ENCODE assay signal across 9 mouse cellular contexts in the genomic region with DNA sequence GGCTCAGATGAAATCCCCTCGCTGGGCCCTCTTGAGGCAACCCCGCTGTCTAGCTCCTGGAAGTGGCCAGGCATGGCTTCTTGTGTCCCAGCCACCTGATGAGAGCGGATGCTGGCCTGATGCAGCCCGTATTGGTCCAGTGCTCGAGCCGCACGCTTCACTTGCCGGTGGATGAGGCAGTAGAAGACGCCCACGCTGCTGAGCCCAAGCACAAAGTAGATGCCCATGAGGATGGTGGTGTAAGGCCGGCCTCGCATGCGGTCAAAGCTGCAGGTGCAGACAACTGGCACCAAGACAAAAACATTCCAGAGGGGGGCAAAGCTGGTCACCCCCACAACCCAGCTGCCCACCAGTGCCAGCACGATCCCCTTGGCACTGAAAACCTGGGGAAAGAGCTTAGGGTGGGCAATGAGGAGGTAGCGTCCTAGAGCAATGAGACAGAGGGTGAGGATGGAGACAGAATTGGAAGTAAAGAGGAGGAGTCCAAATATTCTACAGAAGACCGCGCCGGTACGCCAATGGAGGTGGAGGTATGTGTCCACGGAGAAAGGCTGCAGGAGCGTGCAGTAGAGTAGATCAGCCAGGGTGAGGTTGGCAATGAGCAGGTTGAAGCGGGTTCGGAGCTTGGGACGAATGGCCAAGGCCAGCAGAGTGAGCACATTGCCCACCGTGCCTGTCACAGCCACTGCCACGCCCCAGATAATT. TPM values are rescaled to one million over a fixed set of nuclear protein-coding genes. Genes with fewer than 3 reads are reported as not detected.
DNase-seq lines count a peak whose midpoint lies in the region; ATAC-seq and TF ChIP-seq lines count a peak whose summit lies in the region.
"Had no signal": no experiment of that assay in that cellular context is flagged by ENCODE, and none has a peak within 500 bp of the region (broad histone marks: within the 10 kb centered on the region; RNA-seq: fewer than 3 reads in every experiment).

No protein-coding gene starts in this region.

- DNase-seq in heart, postnatal 36 days, result no peak
- DNase-seq in forebrain, embryonic 14.5 days (ENCODE audit: low spot score), result no peak
- no peak for DNase-seq in thymus, postnatal 36 days
- no peak for DNase-seq in frontal cortex, postnatal 10 days (ENCODE audit: low spot score in 2 of 2)
- DNase-seq: layer of hippocampus, postnatal 36 days had no signal

- H3K27me3 ChIP-seq in heart, embryonic 12.5 days (replicated peaks), result peaks cover 9% of the 10 kb centered on the region
- H3K27me3 ChIP-seq in E14TG2a.4 (ENCODE audit: insufficient read depth, low read length), result peaks cover 60% of the 10 kb centered on the region
- H3K27me3 ChIP-seq in forebrain, embryonic 14.5 days (replicated peaks; ENCODE audit: control insufficient read depth, insufficient read depth, low read length), result no peaks in the 10 kb centered on the region
- H3K27me3 ChIP-seq in liver, embryonic 15.5 days, result peaks cover 48% of the 10 kb centered on the region

- 54% methylated on average over 26 of the region's 26 CpGs for WGBS in heart, embryonic 12.5 days
- WGBS in forebrain, embryonic 14.5 days, result 67% methylated on average over 26 of the region's 26 CpGs
- WGBS in liver, embryonic 15.5 days (ENCODE audit: insufficient replicate concordance), result 62% methylated on average over 26 of the region's 26 CpGs

- no peak for ATAC-seq in heart, embryonic 12.5 days (ENCODE audit: insufficient number of reproducible peaks, low FRiP score)
- no peak for ATAC-seq in forebrain, embryonic 14.5 days
- no peak for ATAC-seq in liver, embryonic 15.5 days (ENCODE audit: insufficient read depth)
- no peak for ATAC-seq in activated CD4-positive, CD25-positive, alpha-beta regulatory T cell, adult 4 months

- H3K36me3 ChIP-seq in heart, embryonic 12.5 days, result no peaks in the 10 kb centered on the region
- H3K36me3 ChIP-seq in E14TG2a.4 (ENCODE audit: insufficient read depth, low read length), result no peaks in the 10 kb centered on the region
- H3K36me3 ChIP-seq in forebrain, embryonic 14.5 days (ENCODE audit: control insufficient read depth, insufficient read depth, low read length), result no peaks in the 10 kb centered on the region
- no peaks in the 10 kb centered on the region for H3K36me3 ChIP-seq in liver, embryonic 15.5 days (replicated peaks)

- peak overlapping the region; percentile 26; the same call in 1 of the 2 replicates for H3K9ac ChIP-seq in heart, embryonic 12.5 days
- peak overlapping the region; percentile 41; the same call in 1 of the 2 replicates for H3K9ac ChIP-seq in forebrain, embryonic 14.5 days (ENCODE audit: low read length)
- no peak overlapping the region for H3K9ac ChIP-seq in liver, embryonic 15.5 days

- H3K9me3 ChIP-seq in heart, embryonic 12.5 days (replicated peaks), result no peaks in the 10 kb centered on the region
- no peaks in the 10 kb centered on the region for H3K9me3 ChIP-seq in E14TG2a.4 (ENCODE audit: low read length)
- H3K9me3 ChIP-seq in forebrain, embryonic 14.5 days (replicated peaks; ENCODE audit: control insufficient read depth, low read length), result no peaks in the 10 kb centered on the region
- no peaks in the 10 kb centered on the region for H3K9me3 ChIP-seq in liver, embryonic 15.5 days (replicated peaks)

- H3K4me1 ChIP-seq in heart, embryonic 12.5 days (replicated peaks), result peaks cover 40% of the 10 kb centered on the region
- H3K4me1 ChIP-seq in E14TG2a.4 (replicated peaks; ENCODE audit: low read depth, low read length), result peaks cover 56% of the 10 kb centered on the region
- H3K4me1 ChIP-seq in forebrain, embryonic 14.5 days (ENCODE audit: control insufficient read depth, insufficient read depth, low read length), result peaks cover 14% of the 10 kb centered on the region
- H3K4me1 ChIP-seq in liver, embryonic 15.5 days (replicated peaks), result peaks cover 58% of the 10 kb centered on the region

- no peak overlapping the region for H3K27ac ChIP-seq in heart, embryonic 12.5 days (ENCODE audit: poor library complexity, severe bottlenecking)
- no peak overlapping the region for H3K27ac ChIP-seq in forebrain, embryonic 14.5 days (ENCODE audit: low read depth, low read length)
- no peak overlapping the region for H3K27ac ChIP-seq in liver, embryonic 15.5 days (replicated peaks)

- H3K4me3 ChIP-seq in heart, embryonic 12.5 days, result peak overlapping the region; percentile 7
- H3K4me3 ChIP-seq in E14TG2a.4 (replicated peaks; ENCODE audit: low read length), result peak overlapping the region; percentile 68
- no peak overlapping the region for H3K4me3 ChIP-seq in forebrain, embryonic 14.5 days (ENCODE audit: low read depth, low read length)
- H3K4me3 ChIP-seq in liver, embryonic 15.5 days (replicated peaks), result peak overlapping the region; percentile 30

- intact Hi-C loops in heart, postnatal 36 days (cut with DNase I), result loop anchor here (5.0 kb wide), 1 partner anchor 102 kb away; no protein-coding TSS in a partner anchor

- TF ChIP-seq CTCF in E14TG2a.4 (conservative IDR thresholded peaks at IDR 0.05; ENCODE audit: low read length), result no peak

- peak overlapping the region; percentile 54 for H3K4me2 ChIP-seq in heart, embryonic 12.5 days
- 0 out of 2 replicates have a peak overlapping the region, but pooled peaks have one; percentile 5 for H3K4me2 ChIP-seq in forebrain, embryonic 14.5 days (ENCODE audit: low read length)
- peak overlapping the region; percentile 49 for H3K4me2 ChIP-seq in liver, embryonic 15.5 days

RNA-seq across cellular contexts. Expression of a gene that starts 1.4 kb away (rescaled TPM):
- 0.17 and 0.29 TPM in 2 replicates for polyA plus RNA-seq in heart, embryonic 12.5 days (2016; fragmentation: Nextera tagmentation; extraction: Ambion mirVana)
- not detected for total RNA-seq in heart, postnatal 36 days (2021)
- polyA plus RNA-seq in forebrain, embryonic 14.5 days (2014; fragmentation: Nextera tagmentation; extraction: Ambion mirVana), result 0.39 and 0.47 TPM in 2 replicates
- 0.86 and 1.0 TPM in 2 replicates for polyA plus RNA-seq in liver, embryonic 15.5 days (2015; fragmentation: Nextera tagmentation; extraction: Ambion mirVana)
- polyA plus RNA-seq in activated CD4-positive, CD25-positive, alpha-beta regulatory T cell, adult 4 months (2017; shearing (Covaris generic)), result not detected

RNA-seq across cellular contexts. Expression of a gene that starts 30.9 kb away (rescaled TPM):
- 9.2 and 10.3 TPM in 2 replicates for polyA plus RNA-seq in heart, embryonic 12.5 days (2016; fragmentation: Nextera tagmentation; extraction: Ambion mirVana)
- total RNA-seq in heart, postnatal 36 days (2021), result 10 to 100 TPM; 12.9 to 13.0 TPM
- 11.7 and 13.9 TPM in 2 replicates for polyA plus RNA-seq in forebrain, embryonic 14.5 days (2014; fragmentation: Nextera tagmentation; extraction: Ambion mirVana)
- polyA plus RNA-seq in liver, embryonic 15.5 days (2015; fragmentation: Nextera tagmentation; extraction: Ambion mirVana), result 6.0 and 6.6 TPM in 2 replicates
- not detected for polyA plus RNA-seq in activated CD4-positive, CD25-positive, alpha-beta regulatory T cell, adult 4 months (2017; shearing (Covaris generic))

RNA-seq across cellular contexts. Expression of a gene that starts 36.5 kb away (rescaled TPM):
- polyA plus RNA-seq in heart, embryonic 12.5 days (2016; fragmentation: Nextera tagmentation; extraction: Ambion mirVana), result 166 TPM in 2 replicates
- 10 to 100 TPM; 56.6 to 56.9 TPM for total RNA-seq in heart, postnatal 36 days (2021)
- 261 and 271 TPM in 2 replicates for polyA plus RNA-seq in forebrain, embryonic 14.5 days (2014; fragmentation: Nextera tagmentation; extraction: Ambion mirVana)
- polyA plus RNA-seq in liver, embryonic 15.5 days (2015; fragmentation: Nextera tagmentation; extraction: Ambion mirVana), result 196 and 203 TPM in 2 replicates
- polyA plus RNA-seq in activated CD4-positive, CD25-positive, alpha-beta regulatory T cell, adult 4 months (2017; shearing (Covaris generic)), result 100 to 1,000 TPM; 231 to 266 TPM

RNA-seq across cellular contexts. Expression of a gene that starts 50.8 kb away (rescaled TPM):
- 12.1 and 12.4 TPM in 2 replicates for polyA plus RNA-seq in heart, embryonic 12.5 days (2016; fragmentation: Nextera tagmentation; extraction: Ambion mirVana)
- under 1 TPM; 0.67 to 0.73 TPM for total RNA-seq in heart, postnatal 36 days (2021)
- 0.42 and 1.1 TPM in 2 replicates for polyA plus RNA-seq in forebrain, embryonic 14.5 days (2014; fragmentation: Nextera tagmentation; extraction: Ambion mirVana)
- polyA plus RNA-seq in liver, embryonic 15.5 days (2015; fragmentation: Nextera tagmentation; extraction: Ambion mirVana), result 207 and 217 TPM in 2 replicates
- 1 to 10 TPM; 1.2 TPM for polyA plus RNA-seq in activated CD4-positive, CD25-positive, alpha-beta regulatory T cell, adult 4 months (2017; shearing (Covaris generic))

RNA-seq across cellular contexts. Expression of a gene that starts 57.5 kb away (rescaled TPM):
- 111 and 115 TPM in 2 replicates for polyA plus RNA-seq in heart, embryonic 12.5 days (2016; fragmentation: Nextera tagmentation; extraction: Ambion mirVana)
- 10 to 100 TPM; 46.1 to 47.1 TPM for total RNA-seq in heart, postnatal 36 days (2021)
- polyA plus RNA-seq in forebrain, embryonic 14.5 days (2014; fragmentation: Nextera tagmentation; extraction: Ambion mirVana), result 5.3 and 7.7 TPM in 2 replicates
- 15.9 and 19.1 TPM in 2 replicates for polyA plus RNA-seq in liver, embryonic 15.5 days (2015; fragmentation: Nextera tagmentation; extraction: Ambion mirVana)
- polyA plus RNA-seq in activated CD4-positive, CD25-positive, alpha-beta regulatory T cell, adult 4 months (2017; shearing (Covaris generic)), result 1 to 10 TPM; 1.3 to 2.2 TPM
